Mouse (Mus musculus): ENCODE data around the gene Plxdc2.

DNA sequence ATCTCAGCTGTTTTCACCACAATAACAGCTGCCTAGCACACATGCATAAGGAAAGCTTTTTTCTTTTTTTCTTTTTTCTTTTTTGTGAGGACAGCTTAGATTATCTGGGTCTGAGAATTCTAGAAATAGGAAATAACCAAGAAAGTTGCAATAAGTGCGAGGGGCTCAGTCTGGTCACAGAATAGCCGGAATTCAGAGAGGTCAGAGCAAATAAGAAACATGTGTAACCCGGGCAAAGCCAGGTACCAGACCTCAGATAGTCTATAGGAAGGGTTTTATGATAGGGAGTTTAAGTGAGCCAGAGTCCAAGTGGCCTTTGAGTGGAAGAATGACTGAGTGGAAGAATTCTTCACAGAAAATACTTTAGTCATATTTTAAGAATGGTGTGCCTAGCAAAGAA, 114.0 kb downstream of the Plxdc2 start:
- TF ChIP-seq CTCF (IDR thresholded peaks at IDR 0.05; ENCODE audit: control insufficient read depth, insufficient read depth, low read length) (no peak), POLR2A (IDR thresholded peaks at IDR 0.05; ENCODE audit: borderline replicate concordance, control insufficient read depth, low read depth, low read length) (no peak)
